Mouse (Mus musculus) limb, embryonic 14.5 days (tissue): ENCODE data around the gene Galnt6. TPM values are rescaled to one million over a fixed set of nuclear protein-coding genes. Genes with fewer than 3 reads are reported as not detected.

Source experiments
- ATAC-seq: fragments of 200-750 bp; cut with Nextera tagmentation; 2 replicates; pipeline ENCODE4 v1.8.0; 2017; ENCODE audit warnings: low read depth, moderate number of reproducible peaks, moderate TSS enrichment; ENCODE audit not compliant: low FRiP score
- DNase-seq: peaks from one replicate; pipeline ENCODE4 v3.0.0-alpha.2; 2015; ENCODE audit warnings: low spot score
- H3K27ac ChIP-seq: fragments of 300-500 bp; sonication (generic); replicated peaks from 2 replicates; pipeline ENCODE4 v1.5.1; 2014; ENCODE audit warnings: low read depth, mild to moderate bottlenecking, low read length, moderate library complexity, mixed read lengths
- H3K27me3 ChIP-seq: fragments of 300-500 bp; sonication (generic); 2 replicates; pipeline ENCODE4 v1.6.1; 2014; ENCODE audit warnings: low read length, mixed read lengths; ENCODE audit not compliant: control insufficient read depth, insufficient read depth
- H3K36me3 ChIP-seq: fragments of 300-500 bp; sonication (generic); 2 replicates; pipeline ENCODE4 v1.6.1; 2014; ENCODE audit warnings: mild to moderate bottlenecking, low read length, moderate library complexity, mixed read lengths; ENCODE audit not compliant: control insufficient read depth, insufficient read depth
- H3K4me1 ChIP-seq: fragments of 300-500 bp; sonication (generic); 2 replicates; pipeline ENCODE4 v1.6.1; 2014; ENCODE audit warnings: antibody characterized with exemption, low read length, mixed read lengths; ENCODE audit not compliant: control insufficient read depth, insufficient read depth
- H3K4me2 ChIP-seq: fragments of 300-500 bp; sonication (generic); replicated peaks from 2 replicates; pipeline ENCODE4 v1.6.1; 2014; ENCODE audit warnings: low read depth, mild to moderate bottlenecking, low read length, moderate library complexity; ENCODE audit not compliant: severe bottlenecking
- H3K4me3 ChIP-seq: fragments of 300-500 bp; sonication (generic); replicated peaks from 2 replicates; pipeline ENCODE4 v1.5.1; 2014; ENCODE audit warnings: low read length
- H3K9ac ChIP-seq: fragments of 300-500 bp; sonication (generic); 2 replicates; pipeline ENCODE4 v1.6.1; 2014; ENCODE audit warnings: mild to moderate bottlenecking, low read depth, low read length, moderate library complexity; ENCODE audit not compliant: severe bottlenecking
- H3K9me3 ChIP-seq: fragments of 300-500 bp; sonication (generic); 2 replicates; pipeline ENCODE4 v1.6.1; 2016; ENCODE audit warnings: low read length; ENCODE audit not compliant: control insufficient read depth
- POLR2A ChIP-seq: fragments of 200-500 bp; IDR thresholded peaks from 2 replicates; pipeline ENCODE4 v1.8.0; 2012; ENCODE audit warnings: inconsistent platforms, mild to moderate bottlenecking, moderate library complexity, borderline replicate concordance; ENCODE audit not compliant: insufficient read depth, insufficient read length; ENCODE audit errors: extremely low read depth
- WGBS: fragments of 180-500 bp; shearing (Covaris S2); extraction: QIAGEN DNeasy Blood & Tissue Kit; methylation state at CpG from one replicate; pipeline ENCODE4 v1.1.7; 2014; 5-methylcytosine and 5-hydroxymethylcytosine counted together
- polyA plus RNA-seq, 2 experiments: library from polyadenylated mRNA; depleted of rRNA in 1 of 2; stranded (reverse) in 1 of 2; unstranded in 1 of 2; fragments of >200 nt; fragmentation: Nextera tagmentation in 1 of 2; extraction: Ambion mirVana in 1 of 2; gene quantifications; 2 replicates each; pipeline versions ENCODE4 v1.2.1 to v1.2.3; 2012 to 2014

The Galnt6 gene
- polyA plus RNA-seq, 2 experiments, result 1.1 to 1.9 TPM

GRCm38 (mm10) chr15:100719217-100719616, 10.0 kb downstream of the Galnt6 start:
- Histone ChIP-seq H3K36me3 (no peaks in the 10 kb centered on the region), H3K9ac (no peak overlapping the region), H3K27me3 (no peaks in the 10 kb centered on the region), H3K9me3 (0 out of 2 replicates have a peak, but pooled peaks cover 3% of the 10 kb centered on the region), H3K27ac (no peak overlapping the region), H3K4me1 (no peaks in the 10 kb centered on the region), H3K4me3 (no peak overlapping the region), H3K4me2 (no peak overlapping the region)
- WGBS, result 97% methylated on average over 5 of the region's 5 CpGs
- ATAC-seq, result no peak
- DNase-seq, result no peak
- TF ChIP-seq POLR2A, result no peak

- H3K4me1 ChIP-seq, result no peaks in the 10 kb centered on the region
- 0 out of 2 replicates have a peak, but pooled peaks cover 3% of the 10 kb centered on the region for H3K9me3 ChIP-seq
- no peak for TF ChIP-seq POLR2A
- no peak overlapping the region for H3K9ac ChIP-seq
- no peak overlapping the region for H3K4me3 ChIP-seq
- no peak overlapping the region for H3K27ac ChIP-seq
- H3K36me3 ChIP-seq, result no peaks in the 10 kb centered on the region
- DNase-seq (no peak), ATAC-seq (no peak)
- no peaks in the 10 kb centered on the region for H3K27me3 ChIP-seq
- H3K4me2 ChIP-seq, result no peak overlapping the region
- 81% methylated on average over 11 of the region's 11 CpGs for WGBS
Measured at GRCm38 (mm10) chr15:100718572-100718971, 10.6 kb downstream of the Galnt6 start.

GRCm38 (mm10) chr15:100717933-100718332, 11.2 kb downstream of the Galnt6 start:
- H3K4me1 ChIP-seq, result no peaks in the 10 kb centered on the region
- no peak overlapping the region for H3K27ac ChIP-seq
- 85% methylated on average over 6 of the region's 6 CpGs for WGBS
- DNase-seq (no peak), ATAC-seq (no peak)
- no peaks in the 10 kb centered on the region for H3K27me3 ChIP-seq
- H3K9ac ChIP-seq, result no peak overlapping the region
- H3K4me3 ChIP-seq, result no peak overlapping the region
- no peak for TF ChIP-seq POLR2A
- no peak overlapping the region for H3K4me2 ChIP-seq
- 0 out of 2 replicates have a peak, but pooled peaks cover 3% of the 10 kb centered on the region for H3K9me3 ChIP-seq
- H3K36me3 ChIP-seq, result no peaks in the 10 kb centered on the region

GRCm38 (mm10) chr15:100715399-100715993, 13.7 kb downstream of the Galnt6 start:
- Histone ChIP-seq H3K27me3 (no peaks in the 10 kb centered on the region), H3K4me3 (no peak overlapping the region), H3K36me3 (no peaks in the 10 kb centered on the region), H3K9me3 (0 out of 2 replicates have a peak, but pooled peaks cover 3% of the 10 kb centered on the region), H3K4me2 (no peak overlapping the region), H3K4me1 (no peaks in the 10 kb centered on the region), H3K27ac (no peak overlapping the region), H3K9ac (no peak overlapping the region)
- ATAC-seq (no peak), DNase-seq (no peak)
- WGBS, result 79% methylated on average over 9 of the region's 9 CpGs
- TF ChIP-seq POLR2A, result no peak

- no peak overlapping the region for H3K9ac ChIP-seq
- no peak overlapping the region for H3K4me3 ChIP-seq
- 94% methylated on average over 8 of the region's 8 CpGs for WGBS
- H3K4me2 ChIP-seq, result no peak overlapping the region
- H3K27me3 ChIP-seq, result no peaks in the 10 kb centered on the region
- no peaks in the 10 kb centered on the region for H3K4me1 ChIP-seq
- no peak for TF ChIP-seq POLR2A
- DNase-seq, result no peak
- H3K9me3 ChIP-seq, result 0 out of 2 replicates have a peak, but pooled peaks cover 3% of the 10 kb centered on the region
- H3K27ac ChIP-seq, result no peak overlapping the region
- ATAC-seq, result no peak
- no peaks in the 10 kb centered on the region for H3K36me3 ChIP-seq
Measured at GRCm38 (mm10) chr15:100714470-100714869, 14.7 kb downstream of the Galnt6 start.
